Mouse (Mus musculus): ENCODE data around the gene Mrgpre. TPM values are rescaled to one million over a fixed set of nuclear protein-coding genes. Genes with fewer than 3 reads are reported as not detected.
A peak's percentile ranks its signal among the peaks of the same experiment; 100 is the strongest.

Gene Mrgpre
- 10 to 100 TPM; 15.3 to 16.5 TPM for total RNA-seq (2021)

DNA sequence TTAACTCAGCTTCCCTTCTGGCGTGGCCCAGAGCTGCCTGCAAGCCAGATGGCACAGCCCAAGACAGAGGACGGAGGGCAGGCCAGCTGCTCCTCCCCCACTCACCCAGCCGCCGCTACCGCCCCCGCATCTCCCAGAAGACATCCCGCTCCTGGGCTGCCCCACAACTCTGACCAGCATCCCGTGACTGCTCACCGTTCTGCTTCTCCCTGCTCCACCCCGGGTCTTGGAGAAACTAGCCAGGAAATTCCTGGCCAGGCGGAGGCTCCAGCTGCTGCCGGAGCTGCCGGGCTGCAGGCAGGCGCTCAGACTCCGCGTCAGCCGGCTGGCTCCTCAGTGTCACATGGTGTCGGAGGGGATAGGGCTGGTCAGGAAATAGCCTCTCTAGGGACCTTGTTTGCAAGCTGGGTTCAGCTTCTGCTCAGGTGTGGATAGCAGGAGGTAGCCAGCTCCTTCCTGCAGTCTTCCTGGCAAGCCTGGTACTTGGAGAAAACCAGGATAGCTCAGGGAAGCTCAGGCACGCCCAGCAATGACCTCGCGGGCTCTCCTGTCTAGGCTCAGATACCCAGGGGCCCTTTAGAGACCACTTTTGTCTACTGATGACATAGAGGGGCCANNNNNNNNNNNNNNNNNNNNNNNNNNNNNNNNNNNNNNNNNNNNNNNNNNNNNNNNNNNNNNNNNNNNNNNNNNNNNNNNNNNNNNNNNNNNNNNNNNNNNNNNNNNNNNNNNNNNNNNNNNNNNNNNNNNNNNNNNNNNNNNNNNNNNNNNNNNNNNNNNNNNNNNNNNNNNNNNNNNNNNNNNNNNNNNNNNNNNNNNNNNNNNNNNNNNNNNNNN, at the start of gene Mrgpre:
Gene Mrgpre (minus strand): TSS at position 505 of the 834 bp plus-strand sequence.
- intact Hi-C loops (cut with DNase I) = no loop called here
- DNase-seq = peak; percentile 92

DNA sequence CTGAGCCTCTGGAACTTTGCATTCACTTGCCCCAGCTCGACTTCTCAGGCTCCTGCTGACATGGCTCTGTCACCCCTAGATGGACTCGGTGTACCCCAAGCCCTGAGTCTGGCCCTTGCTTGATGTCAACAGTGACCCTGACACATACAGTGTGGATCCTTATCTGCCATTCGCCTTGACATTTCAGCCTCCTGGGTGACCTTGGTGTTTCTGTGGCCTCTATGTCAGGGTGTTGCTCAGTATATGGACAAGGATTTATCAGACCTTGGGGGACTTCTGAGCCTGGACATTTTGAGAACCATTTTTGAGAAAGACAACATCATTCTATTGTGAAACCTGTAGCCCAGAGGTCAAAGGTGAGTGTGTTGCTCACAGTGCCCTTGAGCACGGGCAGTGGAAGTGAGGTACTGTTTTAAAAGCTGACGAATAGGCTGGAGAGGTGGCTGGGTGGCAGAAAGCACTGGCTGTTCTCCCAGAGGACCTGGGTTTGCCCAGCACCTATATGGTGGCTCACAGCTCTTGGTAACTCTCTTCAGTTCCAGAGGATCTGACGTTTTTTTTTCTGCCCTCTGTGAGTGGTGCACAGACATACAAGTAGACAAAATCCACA, 49.4 kb upstream of the Mrgpre start:
- no peak for DNase-seq
- intact Hi-C loops (cut with DNase I) = no loop called here

DNA sequence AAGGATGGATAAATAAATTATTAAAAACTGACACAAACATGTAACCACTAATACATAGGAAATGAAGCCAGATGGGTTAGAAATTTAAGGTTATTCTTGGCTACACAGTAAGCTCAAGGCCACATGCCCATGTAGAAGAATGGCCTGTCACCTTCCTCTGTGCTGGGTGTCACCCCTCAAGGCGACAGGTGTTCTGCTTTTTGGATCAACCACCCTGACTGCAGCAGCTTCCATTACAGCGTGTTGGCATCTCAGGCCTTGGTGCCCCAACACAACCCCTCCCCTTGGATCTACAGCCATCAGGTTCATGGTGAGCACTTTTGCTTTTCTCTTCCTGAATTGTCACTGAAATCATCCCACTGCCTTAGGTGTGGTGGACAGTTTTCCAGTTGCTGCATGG, 48.3 kb upstream of the Mrgpre start:
- DNase-seq = no peak
- intact Hi-C loops (cut with DNase I) = no loop called here

DNA sequence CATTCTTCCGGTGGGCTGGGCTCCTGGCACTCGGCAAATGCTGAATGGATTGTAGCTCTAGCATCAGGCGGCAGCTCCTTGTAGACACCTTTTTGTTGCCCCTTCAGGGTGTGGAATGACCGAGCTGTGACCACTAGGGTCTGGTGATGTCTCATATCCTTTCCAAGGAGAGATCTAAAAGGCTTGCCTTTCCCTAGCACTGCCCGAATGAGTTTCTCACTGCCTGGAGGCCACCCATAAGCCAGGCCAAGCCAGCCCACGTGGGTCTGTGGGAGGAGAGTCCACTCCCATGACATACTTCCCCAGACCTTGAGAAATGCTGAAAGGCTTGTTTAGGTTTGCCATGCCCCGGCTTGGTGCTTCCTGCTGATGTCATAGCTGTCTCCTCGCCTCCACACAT, 47.9 kb upstream of the Mrgpre start:
- intact Hi-C loops (cut with DNase I) = no loop called here

DNA sequence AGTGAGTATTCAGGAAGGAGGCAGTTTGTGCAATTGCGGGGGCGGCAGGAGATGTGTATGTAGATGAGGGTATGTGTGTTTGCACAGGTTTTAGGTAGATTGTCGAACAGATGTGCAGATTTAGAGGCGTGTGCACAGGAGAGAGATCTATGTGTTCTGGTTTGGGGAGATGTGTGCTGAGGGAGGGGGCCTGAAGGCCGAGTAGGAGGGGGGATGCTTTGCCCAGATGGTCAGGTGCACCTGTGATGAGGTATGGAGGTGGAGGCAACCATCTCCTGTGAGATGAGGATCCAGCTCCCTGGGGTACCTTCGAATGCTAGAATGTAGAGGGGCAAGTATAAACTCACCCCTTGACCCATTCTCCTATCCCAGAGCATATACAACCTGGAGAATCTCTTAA, 46.1 kb upstream of the Mrgpre start:
- intact Hi-C loops (cut with DNase I) = no loop called here
- DNase-seq = no peak

More for the DNA sequence above, 47.9 kb upstream of the Mrgpre start:
- DNase-seq = no peak

DNA sequence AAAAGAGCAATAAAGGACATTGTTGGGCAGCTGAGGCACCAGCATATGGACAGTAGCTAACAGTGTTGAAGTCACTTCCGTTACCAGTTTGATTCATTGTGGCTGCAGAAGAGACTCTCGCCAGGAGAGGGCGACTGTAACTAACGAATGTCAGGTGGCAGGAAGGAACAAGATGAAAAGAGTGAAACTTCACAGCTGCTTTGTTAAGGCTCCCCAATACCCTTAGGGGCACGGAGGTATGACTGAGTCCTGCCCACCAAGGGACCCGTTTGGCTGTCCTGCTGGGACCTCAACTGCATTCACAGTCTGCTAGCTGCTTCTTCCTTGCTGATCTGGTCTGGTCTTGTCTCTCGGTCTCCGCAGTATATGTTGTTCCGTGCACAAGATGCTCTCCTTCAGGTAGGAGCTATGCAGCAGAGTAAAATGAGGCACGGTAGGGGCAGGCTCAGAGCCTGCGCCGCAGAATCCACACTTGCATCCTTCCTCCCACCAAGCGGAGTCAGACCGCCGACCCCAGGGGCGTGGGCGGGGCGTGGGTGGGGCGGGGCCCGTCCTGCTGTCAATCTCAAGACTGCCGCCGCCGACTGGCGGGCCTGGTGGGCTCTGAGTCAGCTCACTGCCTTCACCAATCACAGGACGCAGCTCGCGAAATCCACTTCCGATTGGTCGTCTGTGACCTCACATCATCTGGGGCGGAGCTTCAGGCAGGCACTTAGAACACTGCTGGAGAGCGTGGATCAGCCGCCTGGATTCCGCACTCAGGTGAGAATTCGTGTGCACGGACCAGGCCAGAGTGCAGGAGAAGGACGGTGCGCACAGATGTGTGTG, 45.4 kb upstream of the Mrgpre start:
- DNase-seq = peak; percentile 98
- intact Hi-C loops (cut with DNase I) = no loop called here

DNA sequence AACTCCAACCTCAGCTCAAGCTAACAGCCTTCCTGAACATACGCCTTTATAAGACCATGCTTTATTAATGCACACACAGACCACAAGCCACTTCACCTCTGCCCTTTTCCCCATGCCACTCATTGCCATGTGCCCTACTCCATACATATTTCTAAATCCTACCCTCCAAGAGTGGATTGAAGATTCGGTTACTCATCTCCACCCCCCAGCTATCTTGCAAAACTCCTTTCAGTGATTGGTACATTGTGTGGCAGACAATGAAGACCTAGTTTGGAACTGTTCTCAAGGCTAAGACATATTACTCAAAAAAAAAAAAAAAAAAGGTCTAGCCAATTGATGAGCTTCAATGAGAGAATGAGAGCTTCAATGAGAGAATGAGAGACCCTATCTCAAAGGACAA, 42.7 kb upstream of the Mrgpre start:
- no peak for DNase-seq
- intact Hi-C loops (cut with DNase I) = no loop called here

DNA sequence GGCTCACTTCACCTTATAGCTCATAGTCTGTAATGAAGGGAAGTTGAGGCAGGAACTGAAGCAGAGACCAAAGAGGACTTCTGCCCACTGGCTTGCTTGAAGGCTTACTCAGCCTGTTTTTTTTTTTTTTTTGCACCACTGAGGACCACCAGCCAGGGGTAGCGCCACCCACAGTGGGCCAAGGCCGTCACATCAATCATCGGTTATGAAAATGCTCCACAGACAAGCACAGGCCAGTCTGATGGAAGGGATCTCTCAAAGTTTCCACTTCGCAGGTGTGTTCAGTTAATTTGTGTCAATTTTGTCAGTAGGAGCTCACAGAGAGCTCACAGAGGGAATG, 38.9 kb upstream of the Mrgpre start:
- DNase-seq = no peak
- intact Hi-C loops (cut with DNase I) = no loop called here

DNA sequence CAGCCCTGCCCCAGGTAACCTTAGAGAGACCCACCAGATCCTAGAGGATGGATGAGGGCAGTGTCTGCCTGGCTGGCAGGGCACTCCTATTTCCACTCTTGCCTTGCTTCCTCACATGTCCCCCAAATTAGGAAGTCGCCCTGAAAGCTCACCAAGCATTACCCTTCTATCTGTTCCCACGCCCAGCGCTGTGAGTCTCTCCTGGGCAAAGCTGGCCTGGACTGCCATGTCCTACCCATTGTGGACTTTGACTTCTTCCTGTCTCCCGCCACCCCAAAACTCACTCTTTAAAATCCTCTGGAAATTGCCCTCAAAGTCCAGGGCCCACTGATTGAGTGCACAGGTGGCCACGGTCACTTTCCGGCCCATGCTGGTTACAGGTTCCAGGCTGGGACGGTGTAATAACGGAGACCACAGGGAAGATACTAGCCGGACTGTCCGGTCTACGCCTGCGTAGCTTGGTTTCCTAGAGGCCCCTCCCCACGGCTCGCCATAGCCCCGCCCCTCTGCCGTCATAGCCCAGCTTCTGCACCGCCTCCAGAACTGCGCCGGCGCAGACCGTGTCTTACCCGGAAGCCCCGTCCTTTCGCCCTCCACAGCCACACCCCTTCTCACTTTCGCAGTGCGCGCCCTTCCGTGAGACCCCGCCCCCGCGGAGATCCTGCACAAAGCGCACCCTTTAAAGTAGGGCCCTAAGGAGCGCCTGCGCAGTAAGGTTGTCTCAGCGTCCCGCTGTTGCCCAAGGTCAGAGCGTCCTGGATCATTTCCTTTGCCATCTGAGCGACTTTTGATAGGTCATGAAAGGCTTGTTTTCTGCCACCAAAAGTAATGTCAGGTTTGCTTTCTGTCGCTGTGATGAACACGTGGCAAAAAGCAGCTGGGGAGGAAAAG, 38.3 kb upstream of the Mrgpre start, which contains the start of the genes Nadsyn1 and Dhcr7:
Gene Nadsyn1 (minus strand): TSS at position 475 of the 891 bp plus-strand sequence.
Gene Dhcr7 (plus strand): TSS at position 771 of the 891 bp plus-strand sequence.
- DNase-seq = peak; percentile 99
- intact Hi-C loops (cut with DNase I) = no loop called here

DNA sequence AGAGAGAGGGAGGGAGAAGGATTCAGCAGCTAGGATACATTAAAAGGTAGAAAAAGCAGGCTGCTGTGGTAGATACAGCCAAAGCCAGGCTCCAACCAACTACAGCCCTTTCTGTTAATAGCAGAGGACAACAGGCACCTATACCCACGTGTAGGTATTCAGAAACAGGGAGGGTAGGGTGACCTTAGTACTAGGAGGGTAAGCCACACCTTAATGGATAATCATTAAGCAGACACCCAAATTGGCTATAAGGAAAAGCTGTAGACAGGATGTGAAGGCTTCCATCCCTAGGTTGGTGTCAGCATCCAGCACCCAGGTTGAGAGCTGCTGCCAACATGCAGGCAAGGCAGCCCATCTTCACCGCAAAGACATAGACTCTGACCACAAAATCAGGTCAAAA, 36.9 kb upstream of the Mrgpre start:
- intact Hi-C loops (cut with DNase I) = no loop called here
- no peak for DNase-seq

DNA sequence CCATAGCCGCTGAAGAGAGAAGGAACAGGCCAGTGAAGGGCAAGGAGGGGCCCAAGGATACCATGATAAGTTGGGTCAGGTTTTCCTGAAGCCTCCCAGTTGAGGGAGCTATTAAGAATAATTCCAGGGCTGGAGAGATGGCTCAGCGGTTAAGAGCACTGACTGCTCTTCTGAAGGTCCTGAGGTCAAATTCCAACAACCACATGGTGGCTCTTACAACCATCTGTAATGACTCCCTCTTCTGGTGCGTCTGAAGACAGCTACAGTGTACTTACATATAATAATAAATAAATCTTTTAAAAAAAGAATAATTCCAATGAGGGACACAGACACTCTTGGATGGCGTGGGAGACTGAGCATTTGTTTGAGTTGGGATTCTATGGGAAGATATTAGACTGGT, 34.9 kb upstream of the Mrgpre start:
- intact Hi-C loops (cut with DNase I) = no loop called here
- no peak for DNase-seq

DNA sequence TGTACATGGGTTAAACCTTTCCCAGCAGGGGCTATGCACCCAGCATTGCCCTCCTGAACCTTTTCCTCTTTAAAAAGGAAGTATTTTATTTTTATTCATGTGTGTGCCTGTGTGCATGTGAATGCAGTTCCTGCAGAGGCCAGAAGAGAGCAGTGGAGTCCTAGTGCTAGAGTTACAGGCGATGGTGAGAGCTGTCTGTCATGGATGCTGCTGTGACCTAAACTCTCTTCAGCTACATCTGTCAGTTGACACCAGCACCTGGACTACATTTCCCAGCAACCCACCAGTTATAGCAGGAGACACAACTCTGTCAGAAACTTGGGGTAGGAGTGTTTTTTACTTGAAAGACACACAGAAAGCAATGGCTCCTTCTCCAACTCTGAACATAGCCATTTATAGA, 24.6 kb upstream of the Mrgpre start:
- intact Hi-C loops (cut with DNase I) = no loop called here
- DNase-seq = no peak

DNA sequence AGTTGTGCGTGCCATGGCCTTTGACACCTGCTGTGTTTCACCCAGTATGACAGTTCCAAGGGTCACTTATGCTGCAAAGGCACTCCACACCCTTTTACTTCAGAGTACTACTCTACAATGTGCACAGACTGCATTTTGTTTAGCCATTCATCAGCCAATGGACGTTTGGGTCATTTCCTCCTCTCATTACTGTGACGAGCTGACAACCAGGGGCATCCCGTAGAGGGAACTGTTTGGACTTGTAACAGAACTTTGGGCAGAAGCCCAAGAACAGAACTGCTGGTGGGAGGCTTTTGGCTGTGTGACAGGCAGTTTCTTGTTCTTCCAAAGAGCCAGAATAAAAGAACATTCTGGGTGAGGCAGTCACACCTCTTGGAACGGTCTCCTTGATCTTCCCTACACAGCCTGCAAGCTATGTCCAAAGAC, 20.9 kb upstream of the Mrgpre start:
- intact Hi-C loops (cut with DNase I) = no loop called here
- DNase-seq = no peak

DNA sequence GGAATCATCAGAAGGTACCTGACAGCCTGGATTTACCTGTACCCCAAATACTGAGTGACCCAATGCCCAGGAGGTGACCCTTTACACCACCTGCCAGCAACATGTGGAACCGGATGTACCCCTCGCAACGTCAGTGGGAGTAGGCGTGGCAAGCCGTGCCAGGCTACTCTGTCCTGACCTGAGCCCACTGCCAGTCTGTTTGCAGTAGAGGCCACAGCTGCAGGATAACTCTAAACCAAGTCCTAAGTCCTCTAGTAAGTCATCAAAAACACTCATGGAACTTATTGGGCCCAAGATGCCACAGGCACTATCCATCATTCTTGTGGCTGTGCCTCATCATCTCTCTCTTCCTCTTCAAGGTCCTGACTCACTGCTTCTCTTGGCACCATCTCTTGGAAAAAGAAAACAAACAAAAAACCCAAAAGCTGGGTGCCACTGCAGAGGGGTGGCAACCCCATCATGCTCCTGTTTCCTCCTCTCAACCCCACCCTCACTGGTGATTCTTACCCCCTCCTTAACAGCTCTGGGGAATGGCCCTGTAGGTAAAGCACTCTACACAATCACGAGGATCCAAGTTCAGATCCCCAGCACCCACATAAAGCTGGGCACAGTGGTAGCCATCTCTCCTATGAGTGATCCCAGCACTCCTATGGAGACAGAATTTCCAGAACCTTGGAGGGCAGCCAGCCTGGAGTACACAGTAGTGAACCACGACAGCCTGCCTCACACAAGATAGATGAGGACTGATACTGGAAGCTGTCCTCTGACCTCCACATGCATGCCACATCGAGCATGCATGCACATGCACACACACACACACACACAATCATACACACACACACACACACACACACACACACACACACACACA, 17.1 kb upstream of the Mrgpre start:
- intact Hi-C loops (cut with DNase I) = no loop called here
- no peak for DNase-seq

DNA sequence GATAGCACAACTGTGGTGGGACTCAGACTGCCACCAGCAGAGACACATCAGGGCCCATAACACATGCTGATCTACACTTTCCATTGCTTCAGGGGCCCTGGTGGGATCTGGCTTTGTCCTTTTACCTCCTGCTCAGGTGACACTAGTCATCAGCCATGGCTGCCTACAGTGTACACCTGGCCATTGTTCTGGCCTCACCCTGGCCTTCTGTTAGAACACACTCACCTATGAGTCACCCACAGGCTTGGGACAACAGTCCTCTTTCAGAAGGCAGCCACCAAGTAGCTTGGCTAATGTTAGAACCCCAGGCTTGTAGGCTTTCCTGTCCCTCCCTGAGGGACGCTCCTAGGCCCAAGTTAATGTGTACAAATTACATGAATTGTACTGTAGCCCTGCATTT, 16.5 kb upstream of the Mrgpre start:
- intact Hi-C loops (cut with DNase I) = no loop called here
- no peak for DNase-seq

DNA sequence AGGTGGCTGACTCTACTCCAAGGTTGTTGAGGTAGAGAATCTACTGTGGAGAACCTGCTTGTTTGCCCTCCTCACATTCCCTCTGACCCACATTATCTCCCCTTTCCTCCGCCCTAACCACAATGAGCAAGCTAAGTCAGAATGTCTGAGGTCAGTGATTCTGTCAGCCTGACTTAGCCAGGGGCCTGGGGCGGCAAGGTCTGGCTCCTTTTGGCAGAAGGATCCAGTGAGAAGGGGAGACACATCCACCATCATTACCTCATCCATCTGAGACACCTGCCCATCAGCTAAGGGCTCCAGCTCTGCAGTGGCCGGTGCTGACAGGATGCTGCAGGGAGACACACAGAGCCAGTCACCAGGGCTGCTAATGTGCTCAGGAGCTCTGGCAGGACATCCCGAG, 14.5 kb upstream of the Mrgpre start:
- intact Hi-C loops (cut with DNase I) = no loop called here
- no peak for DNase-seq

DNA sequence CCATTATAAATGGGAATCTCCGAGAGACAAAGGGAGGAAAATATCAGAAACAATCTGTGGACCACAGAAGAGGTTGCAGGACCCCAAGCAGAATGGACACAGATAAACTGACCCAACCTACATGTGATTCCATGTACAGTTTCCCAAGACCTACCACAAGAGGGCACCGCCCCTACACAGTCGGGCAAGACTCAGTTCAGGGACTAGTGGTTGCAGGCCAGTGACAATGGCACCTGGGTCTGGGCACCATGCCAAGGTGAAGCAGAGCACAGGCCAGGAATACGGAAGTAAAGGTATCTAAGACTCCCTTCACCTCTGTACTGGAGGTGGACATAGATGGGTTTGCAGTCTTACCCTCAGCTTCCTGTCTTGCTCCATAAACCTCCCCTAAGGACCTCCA, 8.8 kb upstream of the Mrgpre start:
- DNase-seq = peak; percentile 54
- intact Hi-C loops (cut with DNase I) = no loop called here

DNA sequence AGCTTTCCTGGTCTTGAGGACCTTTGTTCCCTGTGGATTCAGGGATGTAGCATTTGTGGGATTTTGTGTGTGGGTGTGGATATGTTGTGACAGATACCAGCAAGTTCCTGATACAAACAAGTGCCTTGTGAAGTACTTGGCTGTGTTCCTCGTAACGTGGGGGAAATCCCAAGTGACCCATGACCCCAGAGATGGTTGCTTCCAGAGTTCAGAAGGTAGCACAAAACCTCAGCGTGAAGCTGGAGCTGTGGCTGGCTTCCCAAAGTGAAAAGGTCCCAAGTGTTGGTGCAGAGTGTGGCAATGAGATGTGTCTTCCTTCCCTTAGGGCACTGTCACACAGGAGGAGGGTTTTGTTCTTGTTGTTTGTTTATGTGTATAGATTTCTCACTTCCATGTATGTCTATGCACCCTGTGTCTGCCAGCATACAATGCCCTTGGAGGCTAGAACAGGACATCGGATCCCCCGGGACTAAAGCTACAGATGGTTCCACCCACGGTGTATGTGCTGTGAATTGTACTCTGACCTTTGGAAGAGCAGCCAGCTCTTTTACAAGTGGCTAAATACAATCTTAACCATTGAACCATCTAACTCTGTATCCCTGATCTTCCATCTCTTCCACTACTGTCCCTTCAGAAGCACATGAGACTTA, 8.2 kb upstream of the Mrgpre start:
- no peak for DNase-seq
- intact Hi-C loops (cut with DNase I) = no loop called here

DNA sequence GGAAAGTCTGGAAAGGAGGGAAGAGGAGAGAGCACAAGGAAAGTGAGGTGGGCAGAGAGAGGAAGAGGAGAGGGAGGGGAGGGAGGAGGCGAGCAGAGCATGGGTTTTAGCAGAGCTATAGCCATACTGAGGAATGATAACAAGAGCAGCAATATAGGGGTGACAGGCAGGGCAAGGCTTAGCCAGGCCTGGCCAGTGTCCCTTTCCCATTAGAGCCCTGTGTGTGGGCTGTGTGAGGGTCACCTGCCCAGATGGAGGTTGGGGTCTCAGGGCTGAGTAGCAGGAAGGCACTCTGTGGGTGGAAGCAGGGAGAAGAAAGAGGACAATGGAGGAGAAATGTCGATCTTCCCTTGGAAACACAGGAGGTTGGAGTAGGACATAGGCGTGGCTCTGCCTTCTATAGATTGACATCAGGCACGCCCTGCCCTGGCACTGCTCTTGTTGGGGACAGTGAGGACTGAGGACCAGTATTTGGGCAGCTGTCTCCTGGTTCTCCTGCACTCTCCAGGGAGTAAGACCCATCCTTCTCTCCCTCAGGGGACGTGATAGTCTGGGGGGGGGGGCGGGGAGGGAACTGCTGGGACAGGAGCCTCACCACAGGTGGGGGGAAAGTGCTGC, 813 bp downstream of the Mrgpre start:
- no peak for DNase-seq

More for the DNA sequence above, 813 bp downstream of the Mrgpre start:
- intact Hi-C loops (cut with DNase I) = no loop called here

Data from left cerebral cortex, postnatal 4 days (tissue).